In the genomic region with DNA sequence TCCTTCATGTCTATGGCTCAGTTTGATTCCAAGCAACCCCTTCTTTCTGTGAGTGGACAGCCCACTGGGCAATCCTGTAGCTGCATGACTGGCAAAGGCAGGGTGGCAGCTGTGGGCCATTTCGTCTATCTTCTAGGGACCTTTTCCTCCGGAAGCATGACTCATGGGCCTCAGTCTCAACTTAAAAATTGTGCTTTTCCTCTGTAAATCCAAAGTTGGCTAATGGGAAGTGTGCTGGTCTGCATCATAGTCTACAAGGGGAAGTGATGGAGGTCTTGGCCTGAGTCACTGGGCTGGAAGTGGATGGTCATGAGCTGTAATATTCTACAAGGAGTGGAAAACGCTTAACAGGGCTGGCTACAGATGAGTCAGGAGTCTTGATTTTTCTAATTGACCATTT, we compare ENCODE assay signal across 15 mouse cellular contexts. TPM values are rescaled to one million over a fixed set of nuclear protein-coding genes. Genes with fewer than 3 reads are reported as not detected.
DNase-seq lines count a peak whose midpoint lies in the region; ATAC-seq and TF ChIP-seq lines count a peak whose summit lies in the region.
"Had no signal": no experiment of that assay in that cellular context is flagged by ENCODE, and none has a peak within 500 bp of the region (broad histone marks: within the 10 kb centered on the region; RNA-seq: fewer than 3 reads in every experiment).

No protein-coding gene starts in this region.

- no peak overlapping the region for H3K4me3 ChIP-seq in heart, adult 2 months
- H3K4me3 ChIP-seq in heart, embryonic 11.5 days (ENCODE audit: low read depth, low read length): no peak overlapping the region
- H3K4me3 ChIP-seq in midbrain, postnatal 0 days (ENCODE audit: low read depth, low read length): no peak overlapping the region
- H3K4me3 ChIP-seq: embryonic facial prominence, embryonic 13.5 days; forebrain, embryonic 10.5 days; limb, embryonic 13.5 days; lung, embryonic 15.5 days; midbrain, embryonic 12.5 days had no signal

- H3K9ac ChIP-seq in heart, adult 2 months (ENCODE audit: low read depth, low read length): no peak overlapping the region
- H3K9ac ChIP-seq in heart, embryonic 11.5 days (ENCODE audit: low read depth, low read length): no peak overlapping the region
- H3K9ac ChIP-seq in midbrain, postnatal 0 days (replicated peaks; ENCODE audit: low read length, poor library complexity, severe bottlenecking): no peak overlapping the region
- H3K9ac ChIP-seq: embryonic facial prominence, embryonic 13.5 days; limb, embryonic 13.5 days; lung, embryonic 15.5 days; midbrain, embryonic 12.5 days had no signal

- WGBS in heart, adult 2 months: 36% methylated on average over 3 of the region's 3 CpGs
- 67% methylated on average over 3 of the region's 3 CpGs for WGBS in heart, embryonic 11.5 days (ENCODE audit: insufficient replicate concordance)
- 95% methylated on average over 3 of the region's 3 CpGs for WGBS in midbrain, postnatal 0 days

- no peak for ATAC-seq in heart, embryonic 11.5 days (replicated peaks; ENCODE audit: insufficient number of reproducible peaks, low FRiP score, low TSS enrichment)
- ATAC-seq in common myeloid progenitor, adult 5-6 weeks (replicated peaks; ENCODE audit: low read depth, poor library complexity, severe bottlenecking): peak; percentile 76
- ATAC-seq in midbrain, postnatal 0 days (ENCODE audit: low FRiP score): no peak
- ATAC-seq: CD4-positive, CD25-positive, alpha-beta regulatory T cell, adult 4 months had no signal

- H3K27ac ChIP-seq in heart, adult 2 months: peak overlapping the region; percentile 50; the same call in 1 of the 2 replicates
- H3K27ac ChIP-seq in heart, embryonic 11.5 days (ENCODE audit: low read depth, low read length): no peak overlapping the region
- no peak overlapping the region for H3K27ac ChIP-seq in midbrain, postnatal 0 days (ENCODE audit: low read depth, low read length)
- H3K27ac ChIP-seq: embryonic facial prominence, embryonic 13.5 days; forebrain, embryonic 10.5 days; limb, embryonic 13.5 days; lung, embryonic 15.5 days; midbrain, embryonic 12.5 days had no signal

- peaks cover 36% of the 10 kb centered on the region for H3K4me1 ChIP-seq in heart, adult 2 months (ENCODE audit: control insufficient read depth, insufficient read depth, low read length)
- no peaks in the 10 kb centered on the region for H3K4me1 ChIP-seq in heart, embryonic 11.5 days (ENCODE audit: control insufficient read depth, insufficient read depth, low read length)
- H3K4me1 ChIP-seq in midbrain, postnatal 0 days (ENCODE audit: insufficient read depth, low read length): no peaks in the 10 kb centered on the region
- H3K4me1 ChIP-seq: midbrain, embryonic 12.5 days had no signal

- no peak for TF ChIP-seq CTCF in heart, adult 2 months (IDR thresholded peaks at IDR 0.05)
- TF ChIP-seq CTCF in midbrain, postnatal 0 days (IDR thresholded peaks at IDR 0.05): no peak

- H3K9me3 ChIP-seq in heart, embryonic 11.5 days (replicated peaks; ENCODE audit: control insufficient read depth, low read length): no peaks in the 10 kb centered on the region
- H3K9me3 ChIP-seq in midbrain, postnatal 0 days (ENCODE audit: low read length): no peaks in the 10 kb centered on the region
- H3K9me3 ChIP-seq: embryonic facial prominence, embryonic 13.5 days; forebrain, embryonic 10.5 days; limb, embryonic 13.5 days; lung, embryonic 15.5 days; midbrain, embryonic 12.5 days had no signal

- DNase-seq in heart, adult 2 months: peak; percentile 41 to 63
- DNase-seq in adrenal gland, postnatal 10 days: peak; percentile 13
- DNase-seq in heart, postnatal 36 days: peak; percentile 24 to 50
- DNase-seq in urinary bladder, postnatal 14 days (ENCODE audit: low spot score): no peak
- no peak for DNase-seq in midbrain, postnatal 0 days (ENCODE audit: low spot score)
- no peak for DNase-seq in cerebellum, postnatal 25 days
- DNase-seq: cerebellum, postnatal 14 days had no signal

- no peak for TF ChIP-seq EP300 in heart, adult 2 months (IDR thresholded peaks at IDR 0.05; ENCODE audit: insufficient read depth, low read depth, low read length)

- TF ChIP-seq POLR2A in heart, adult 2 months (IDR thresholded peaks at IDR 0.05; ENCODE audit: insufficient read depth, low read depth, low read length): no peak

- peaks cover 19% of the 10 kb centered on the region for H3K36me3 ChIP-seq in heart, adult 2 months (ENCODE audit: control insufficient read depth, insufficient read depth, low read length)
- no peaks in the 10 kb centered on the region for H3K36me3 ChIP-seq in heart, embryonic 11.5 days (ENCODE audit: control insufficient read depth, insufficient read depth, low read length)
- H3K36me3 ChIP-seq in midbrain, postnatal 0 days (ENCODE audit: insufficient read depth, low read length): no peaks in the 10 kb centered on the region
- H3K36me3 ChIP-seq: embryonic facial prominence, embryonic 13.5 days; forebrain, embryonic 10.5 days; limb, embryonic 13.5 days; lung, embryonic 15.5 days; midbrain, embryonic 12.5 days had no signal

- no peaks in the 10 kb centered on the region for H3K27me3 ChIP-seq in heart, adult 2 months (ENCODE audit: control insufficient read depth, insufficient read depth, low read length)
- no peaks in the 10 kb centered on the region for H3K27me3 ChIP-seq in heart, embryonic 11.5 days (ENCODE audit: control insufficient read depth, insufficient read depth, low read length)
- H3K27me3 ChIP-seq in midbrain, postnatal 0 days (ENCODE audit: insufficient read depth, low read length): no peaks in the 10 kb centered on the region
- H3K27me3 ChIP-seq: embryonic facial prominence, embryonic 13.5 days; limb, embryonic 13.5 days; lung, embryonic 15.5 days; midbrain, embryonic 12.5 days had no signal

- no peak overlapping the region for H3K4me2 ChIP-seq in heart, embryonic 11.5 days
- H3K4me2 ChIP-seq in midbrain, postnatal 0 days (ENCODE audit: low read depth, low read length, poor library complexity, severe bottlenecking): no peak overlapping the region
- H3K4me2 ChIP-seq: embryonic facial prominence, embryonic 13.5 days; limb, embryonic 13.5 days; lung, embryonic 15.5 days; midbrain, embryonic 12.5 days had no signal

- H3K79me2 ChIP-seq in heart, adult 2 months (replicated peaks; ENCODE audit: control insufficient read depth, insufficient read depth, low read length): peaks cover 4% of the 10 kb centered on the region

- intact Hi-C loops in heart, adult 2 months (cut with DNase I): no loop called here
- intact Hi-C loops in heart, postnatal 36 days (cut with DNase I): no loop called here

RNA-seq across cellular contexts. Expression of gene Sash1, which starts 15.5 kb away (rescaled TPM):
- 10 to 100 TPM; 22.1 to 32.8 TPM for total RNA-seq in heart, adult 2 months (2021)
- 10.0 and 15.9 TPM in 2 replicates for polyA plus RNA-seq in heart, adult 2 months (2012; rRNA removed)
- polyA plus RNA-seq in heart, embryonic 11.5 days (2014; fragmentation: Nextera tagmentation; extraction: Ambion mirVana): 2.2 and 3.6 TPM in 2 replicates
- 10 to 100 TPM; 47.7 to 50.6 TPM for total RNA-seq in adrenal gland, postnatal 10 days (2021)
- total RNA-seq in common myeloid progenitor, adult 5-6 weeks (2017): 2.7 and 4.8 TPM in 2 replicates
- 10 to 100 TPM; 26.6 to 29.8 TPM for total RNA-seq in heart, postnatal 36 days (2021)
- total RNA-seq in midbrain, postnatal 0 days (2014; rRNA removed): 47.4 and 64.1 TPM in 2 replicates
- 4.0 and 5.0 TPM in 2 replicates for polyA plus RNA-seq in midbrain, postnatal 0 days (2015; fragmentation: Nextera tagmentation; extraction: Ambion mirVana)
- polyA plus RNA-seq: CD4-positive, CD25-positive, alpha-beta regulatory T cell, adult 4 months had no signal

Comparison
In these comparisons a context has a peak if more than half of its experiments do, and no peak if none do; other contexts are left out.
1. DNase-seq: peak in heart, adult 2 months (2 of 2), adrenal gland, postnatal 10 days (single experiment) and heart, postnatal 36 days (2 of 2); none in urinary bladder, postnatal 14 days (single experiment), midbrain, postnatal 0 days (single experiment) and cerebellum, postnatal 25 days (0 of 2).